Mouse (Mus musculus): ENCODE results near the gene Smo.

Smo gene

GRCm38 (mm10) chr6:29776542-29777237 is 41.4 kb downstream of the Smo start:
- DNase-seq: no peak

- no peak for DNase-seq
These were observed 41.9 kb downstream of the Smo start for GRCm38 (mm10) chr6:29777238-29777555.

GRCm38 (mm10) chr6:29780082-29780481 is 44.8 kb downstream of the Smo start:
- DNase-seq: no peak

GRCm38 (mm10) chr6:29780571-29780970 is 45.3 kb downstream of the Smo start:
- DNase-seq: no peak

- no peak for DNase-seq
These were observed 46.9 kb downstream of the Smo start for GRCm38 (mm10) chr6:29782239-29782638.

- DNase-seq: no peak
These were observed 48.7 kb downstream of the Smo start for GRCm38 (mm10) chr6:29783960-29784359.

GRCm38 (mm10) chr6:29784413-29785021 is 49.2 kb downstream of the Smo start:
- DNase-seq: no peak

GRCm38 (mm10) chr6:29785759-29786158 is 50.5 kb downstream of the Smo start:
- DNase-seq: no peak

GRCm38 (mm10) chr6:29788779-29789350 is 53.6 kb downstream of the Smo start:
- no peak for DNase-seq

- no peak for DNase-seq
These were observed 54.9 kb downstream of the Smo start for GRCm38 (mm10) chr6:29790014-29790698.

GRCm38 (mm10) chr6:29793520-29793919 is 58.2 kb downstream of the Smo start:
- no peak for DNase-seq

GRCm38 (mm10) chr6:29794582-29794981 is 59.3 kb downstream of the Smo start:
- no peak for DNase-seq

GRCm38 (mm10) chr6:29802979-29803378 is 67.7 kb downstream of the Smo start:
- no peak for DNase-seq

- DNase-seq: no peak
These were observed 68.7 kb downstream of the Smo start for GRCm38 (mm10) chr6:29804006-29804405.

GRCm38 (mm10) chr6:29805381-29805780 is 70.1 kb downstream of the Smo start:
- DNase-seq: no peak
